Comparison of ENCODE assay signal across 10 mouse cellular contexts in genomic region chr1:187031796-187032195, GRCm38 (mm10).
DNase-seq lines count a peak whose midpoint lies in the region; ATAC-seq lines count a peak whose summit lies in the region.
"Had no signal": no experiment of that assay in that cellular context is flagged by ENCODE, and none has a peak within 500 bp of the region (broad histone marks: within the 10 kb centered on the region; RNA-seq: fewer than 3 reads in every experiment).

No protein-coding gene starts in this region.

- H3K36me3 ChIP-seq in heart, embryonic 12.5 days = no peaks in the 10 kb centered on the region
- H3K36me3 ChIP-seq in embryonic facial prominence, embryonic 14.5 days (ENCODE audit: control insufficient read depth, insufficient read depth, low read length) = no peaks in the 10 kb centered on the region
- H3K36me3 ChIP-seq: embryonic facial prominence, embryonic 15.5 days; neural tube, embryonic 13.5 days had no signal

- ATAC-seq in heart, embryonic 12.5 days (ENCODE audit: insufficient number of reproducible peaks, low FRiP score) = no peak
- ATAC-seq in embryonic facial prominence, embryonic 14.5 days (ENCODE audit: low read depth) = no peak

- 35% methylated on average over 6 of the region's 6 CpGs for WGBS in heart, embryonic 12.5 days
- 41% methylated on average over 6 of the region's 6 CpGs for WGBS in embryonic facial prominence, embryonic 14.5 days

- H3K27ac ChIP-seq in heart, embryonic 12.5 days (ENCODE audit: poor library complexity, severe bottlenecking) = no peak overlapping the region
- no peak overlapping the region for H3K27ac ChIP-seq in embryonic facial prominence, embryonic 14.5 days (replicated peaks; ENCODE audit: low read depth, low read length)
- H3K27ac ChIP-seq: embryonic facial prominence, embryonic 15.5 days; neural tube, embryonic 13.5 days had no signal

- H3K9ac ChIP-seq in heart, embryonic 12.5 days = no peak overlapping the region
- no peak overlapping the region for H3K9ac ChIP-seq in embryonic facial prominence, embryonic 14.5 days (ENCODE audit: low read depth, low read length)
- H3K9ac ChIP-seq: embryonic facial prominence, embryonic 15.5 days; neural tube, embryonic 13.5 days had no signal

- no peaks in the 10 kb centered on the region for H3K4me1 ChIP-seq in heart, embryonic 12.5 days (replicated peaks)
- no peaks in the 10 kb centered on the region for H3K4me1 ChIP-seq in embryonic facial prominence, embryonic 14.5 days (ENCODE audit: control insufficient read depth, insufficient read depth, low read length)
- H3K4me1 ChIP-seq: embryonic facial prominence, embryonic 15.5 days; neural tube, embryonic 13.5 days had no signal

- intact Hi-C loops in gastrocnemius, postnatal 14 days (cut with DNase I; ENCODE audit: low total_unique reads) = no loop called here

- H3K27me3 ChIP-seq in heart, embryonic 12.5 days (replicated peaks) = no peaks in the 10 kb centered on the region
- H3K27me3 ChIP-seq in embryonic facial prominence, embryonic 14.5 days (replicated peaks; ENCODE audit: control insufficient read depth, insufficient read depth, low read length) = no peaks in the 10 kb centered on the region
- H3K27me3 ChIP-seq: embryonic facial prominence, embryonic 15.5 days; neural tube, embryonic 13.5 days had no signal

- H3K4me3 ChIP-seq in heart, embryonic 12.5 days = no peak overlapping the region
- H3K4me3 ChIP-seq in embryonic facial prominence, embryonic 14.5 days (ENCODE audit: low read depth, low read length) = no peak overlapping the region
- H3K4me3 ChIP-seq: embryonic facial prominence, embryonic 15.5 days; neural tube, embryonic 13.5 days had no signal

- no peaks in the 10 kb centered on the region for H3K9me3 ChIP-seq in heart, embryonic 12.5 days (replicated peaks)
- no peaks in the 10 kb centered on the region for H3K9me3 ChIP-seq in embryonic facial prominence, embryonic 14.5 days (ENCODE audit: control insufficient read depth, low read length)
- H3K9me3 ChIP-seq: embryonic facial prominence, embryonic 15.5 days; neural tube, embryonic 13.5 days had no signal

- H3K4me2 ChIP-seq in heart, embryonic 12.5 days = no peak overlapping the region
- no peak overlapping the region for H3K4me2 ChIP-seq in embryonic facial prominence, embryonic 14.5 days (ENCODE audit: low read depth, low read length)
- H3K4me2 ChIP-seq: embryonic facial prominence, embryonic 15.5 days; neural tube, embryonic 13.5 days had no signal

- peak; percentile 11 to 53 for DNase-seq in heart, adult 18-20 months
- DNase-seq in 416B (ENCODE audit: low read depth) = peak; percentile 63
- peak; percentile 79 for DNase-seq in ZHBTc4 (ENCODE audit: low read depth, low spot score)
- peak; percentile 65 for DNase-seq in embryonic facial prominence, embryonic 14.5 days (ENCODE audit: low spot score)
- DNase-seq in kidney, postnatal 36 days = peak; percentile 46 to 51
- DNase-seq in lung, postnatal 25 days (ENCODE audit: low spot score) = peak; percentile 64
- DNase-seq in gastrocnemius, postnatal 14 days = no peak
